Mouse (Mus musculus): ENCODE measurements around the gene Akap13.
"Not testable (repeated sequence)": the region's sequence is repeated elsewhere in the genome, so short reads cannot be mapped to it uniquely, and the experiment has no call there.

Gene Akap13

DNA sequence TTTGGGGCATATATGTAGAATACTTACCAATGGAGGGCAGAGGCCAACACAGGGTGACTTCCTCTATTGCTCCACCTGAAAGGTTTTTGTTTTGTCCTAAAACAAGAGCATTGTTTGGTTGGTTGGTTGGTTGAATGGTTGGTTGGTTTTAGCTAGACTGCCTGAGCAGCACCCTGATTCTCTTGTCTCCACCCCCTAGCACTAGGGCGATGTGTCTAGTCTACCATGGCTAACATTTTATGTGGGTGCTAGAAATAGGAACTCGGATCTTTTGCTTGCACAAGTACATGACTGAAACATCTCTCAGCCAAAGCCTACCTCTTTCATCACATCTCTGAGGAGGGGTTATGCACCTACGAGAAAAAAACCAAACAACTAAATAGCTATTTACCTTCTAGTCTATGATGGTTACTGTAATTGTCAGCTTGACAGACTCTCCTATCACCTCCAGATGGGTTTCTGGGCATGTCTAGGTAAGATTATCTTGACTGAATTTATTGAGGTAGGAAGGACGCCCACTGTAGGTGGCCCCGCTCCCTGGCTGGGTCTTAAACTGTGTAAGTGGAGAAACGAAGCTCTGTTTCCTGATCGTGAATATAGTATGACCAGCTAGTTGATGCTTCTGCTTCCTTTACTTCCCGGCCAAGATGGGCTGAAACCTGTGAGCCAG is 134.1 kb downstream of the Akap13 start:
- intact Hi-C loops (cut with DNase I) = no loop called here

- intact Hi-C loops (cut with DNase I) = no loop called here
These were observed 136.6 kb downstream of the Akap13 start for GRCm38 (mm10) chr7:75591961-75592360.

DNA sequence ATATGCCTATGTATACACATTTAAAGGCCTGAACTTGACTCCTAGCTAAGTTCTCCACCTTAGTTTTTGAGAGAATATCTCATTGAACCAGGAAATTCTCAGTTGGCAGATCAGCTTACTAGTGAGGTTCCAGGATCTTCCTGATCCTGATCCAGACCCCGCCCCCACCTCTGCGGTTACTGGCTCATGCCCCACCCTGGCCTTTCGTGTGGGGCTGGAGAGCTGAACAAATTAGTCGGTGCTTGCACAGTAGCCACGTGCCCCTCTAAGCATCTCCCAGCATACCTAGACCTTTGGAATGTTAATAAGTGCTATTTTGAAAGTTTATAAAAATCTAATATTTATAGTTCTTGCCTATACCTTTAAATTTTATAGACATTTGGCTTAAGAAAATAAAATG is 139.5 kb downstream of the Akap13 start:
- intact Hi-C loops (cut with DNase I) = no loop called here

GRCm38 (mm10) chr7:75595268-75595667 is 139.9 kb downstream of the Akap13 start:
- intact Hi-C loops (cut with DNase I) = no loop called here

- intact Hi-C loops (cut with DNase I) = no loop called here
These were observed 140.9 kb downstream of the Akap13 start for GRCm38 (mm10) chr7:75596058-75596748.

DNA sequence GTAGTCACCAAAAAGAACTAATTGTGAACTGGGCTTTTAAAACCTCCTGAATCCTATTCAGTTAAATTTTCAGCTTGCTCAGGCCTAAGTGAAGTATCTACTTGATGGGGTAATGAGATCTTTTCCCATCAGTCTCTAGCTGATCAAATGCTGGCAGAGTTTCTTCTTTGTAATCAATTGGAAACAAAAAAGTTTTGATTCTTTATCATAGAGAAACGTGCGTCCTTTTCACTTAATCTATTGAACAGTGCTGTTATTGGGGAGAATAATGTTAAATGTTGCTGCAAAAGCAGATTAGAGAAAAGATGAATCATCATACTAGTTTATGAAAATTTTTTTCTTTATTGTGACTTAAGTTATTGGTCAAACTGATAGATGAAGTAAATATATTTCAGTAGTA is 142.5 kb downstream of the Akap13 start:
- intact Hi-C loops (cut with DNase I) = no loop called here

- intact Hi-C loops (cut with DNase I) = no loop called here
These were observed 145.2 kb downstream of the Akap13 start for GRCm38 (mm10) chr7:75600360-75601075.

DNA sequence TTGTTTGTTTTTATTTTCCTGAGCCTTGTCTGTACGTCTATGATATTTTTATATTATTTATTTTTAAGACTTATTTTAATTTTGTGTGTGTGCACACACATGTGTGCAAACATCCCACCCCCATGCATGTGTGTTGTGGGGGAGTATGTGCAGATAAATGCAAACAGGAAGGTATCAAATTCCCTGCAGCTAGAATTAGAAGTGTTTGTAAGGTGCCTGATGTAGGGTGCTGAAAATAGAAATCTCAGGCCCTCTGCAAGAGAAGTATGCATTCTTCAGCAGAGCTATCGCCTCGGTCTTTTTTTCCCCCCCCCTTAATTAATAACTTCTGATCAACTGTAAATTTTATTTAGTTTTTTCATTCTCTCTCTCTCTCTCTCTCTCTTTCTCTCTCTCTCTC is 151.9 kb downstream of the Akap13 start:
- intact Hi-C loops (cut with DNase I) = no loop called here

DNA sequence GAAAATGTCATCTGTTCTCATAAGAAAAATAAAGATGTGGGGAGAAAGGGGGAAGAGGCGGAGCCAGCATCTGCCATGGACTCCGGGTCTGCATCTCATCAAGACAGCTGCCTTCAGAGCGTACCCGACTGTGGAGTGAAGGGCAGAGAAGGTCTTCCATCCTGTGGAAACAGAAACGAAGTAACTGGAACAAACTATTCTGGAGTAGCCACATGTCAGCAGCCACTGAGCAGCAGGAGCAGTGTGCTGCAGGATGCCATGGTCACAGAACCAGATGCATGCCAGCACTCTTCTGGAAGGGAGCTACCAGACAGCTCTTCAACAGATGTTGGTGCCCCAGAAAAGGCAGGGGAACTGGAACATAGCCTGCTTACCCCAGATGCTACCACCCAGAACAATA is 153.4 kb downstream of the Akap13 start:
- intact Hi-C loops (cut with DNase I) = no loop called here

GRCm38 (mm10) chr7:75609456-75610262 is 154.3 kb downstream of the Akap13 start:
- intact Hi-C loops (cut with DNase I) = no loop called here

DNA sequence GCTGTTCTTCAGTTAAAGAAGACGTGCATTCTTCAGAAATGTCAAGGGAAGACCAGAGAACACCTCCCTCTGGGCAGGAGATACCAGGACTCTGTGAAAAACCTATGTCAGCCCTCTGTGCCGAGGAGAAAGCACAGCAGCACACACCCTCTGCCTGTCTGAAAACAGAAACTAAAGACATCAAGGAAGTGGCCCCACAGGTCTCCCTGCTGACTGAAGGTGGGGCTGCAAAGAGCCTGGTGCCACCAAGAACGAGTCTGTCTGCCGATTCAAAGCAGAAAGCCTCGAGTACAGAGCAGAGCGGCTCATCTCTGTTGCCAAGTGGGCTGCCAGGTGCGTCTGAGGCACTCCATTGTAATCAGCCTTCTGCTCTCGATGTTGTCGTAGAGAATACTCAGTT is 155.1 kb downstream of the Akap13 start:
- intact Hi-C loops (cut with DNase I) = no loop called here

GRCm38 (mm10) chr7:75611261-75611950 is 156.1 kb downstream of the Akap13 start:
- intact Hi-C loops (cut with DNase I) = no loop called here

DNA sequence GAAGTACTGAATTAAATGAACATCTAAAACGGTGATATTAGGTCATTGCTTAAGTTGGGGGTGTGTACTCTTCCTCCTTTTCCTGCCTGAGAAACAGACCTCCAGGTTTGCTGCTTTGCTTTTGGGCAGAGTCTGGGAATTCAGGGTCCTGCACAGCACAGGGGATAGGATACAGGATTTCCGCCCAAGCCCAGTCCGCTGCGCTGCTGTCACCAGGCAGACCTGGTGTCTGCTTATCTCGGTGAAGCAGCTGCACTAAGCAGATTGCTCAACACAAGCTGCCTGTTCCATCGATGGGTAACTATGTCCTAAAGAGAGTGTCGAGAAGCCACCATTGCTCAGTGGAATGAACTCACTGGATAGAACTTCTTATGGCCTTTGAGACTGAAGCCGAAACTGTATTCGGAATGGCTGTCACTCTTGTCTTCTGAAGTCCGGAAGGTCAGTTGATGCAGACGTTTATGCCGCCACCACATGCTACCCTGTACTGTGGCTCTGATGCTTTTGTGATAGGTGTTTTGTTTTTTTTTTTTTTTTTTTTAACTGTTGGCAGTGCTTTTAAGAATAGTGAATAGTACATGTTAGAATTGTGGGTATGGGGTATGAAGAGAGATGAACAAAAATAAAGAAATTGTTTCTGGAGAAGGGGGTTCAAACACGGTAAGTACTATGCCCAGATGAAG is 156.8 kb downstream of the Akap13 start:
- intact Hi-C loops (cut with DNase I) = no loop called here

- intact Hi-C loops (cut with DNase I) = no loop called here
These were observed 157.3 kb downstream of the Akap13 start for GRCm38 (mm10) chr7:75612683-75613053.

DNA sequence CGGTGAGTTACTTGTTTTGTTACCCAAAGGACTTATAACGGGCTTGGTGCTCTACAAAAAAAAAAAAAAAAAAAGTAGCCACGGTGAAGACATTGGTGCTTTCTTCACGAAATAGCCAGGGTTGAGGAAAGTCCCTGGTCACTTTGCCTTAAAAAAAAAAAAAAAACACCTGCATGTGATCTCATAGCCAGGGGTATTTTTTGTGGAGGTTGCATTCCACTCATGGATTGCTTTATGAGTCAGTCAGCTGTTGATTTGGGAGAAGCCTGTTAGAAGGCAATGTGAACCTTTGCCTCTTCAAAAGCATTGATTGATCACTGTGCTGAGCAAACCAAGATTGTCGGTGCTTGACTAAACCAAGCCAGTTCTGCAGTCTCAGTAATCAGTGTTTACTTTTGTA is 157.9 kb downstream of the Akap13 start:
- intact Hi-C loops (cut with DNase I) = no loop called here

DNA sequence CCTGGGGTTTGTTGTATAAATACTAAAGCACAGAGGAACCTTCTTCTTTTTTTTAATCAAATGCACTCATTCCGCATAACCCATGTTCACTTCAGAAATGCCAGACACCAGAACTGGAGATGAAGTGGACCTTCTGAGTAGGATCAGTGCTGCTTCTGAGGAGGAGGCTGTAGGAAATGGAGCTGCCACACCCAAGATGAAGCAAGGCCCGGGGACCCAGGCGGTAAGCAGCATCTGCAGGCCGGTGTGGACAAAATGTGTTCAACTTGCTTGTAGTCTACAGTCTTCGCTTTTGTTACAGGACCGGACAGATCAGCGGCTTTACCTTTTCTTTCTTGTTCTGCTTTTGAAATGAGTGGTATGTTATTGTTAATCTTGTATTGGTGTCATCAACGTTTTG is 159.5 kb downstream of the Akap13 start:
- intact Hi-C loops (cut with DNase I) = no loop called here

- intact Hi-C loops (cut with DNase I) = not testable (repeated sequence)
These were observed 161.9 kb downstream of the Akap13 start for GRCm38 (mm10) chr7:75617246-75617645.

DNA sequence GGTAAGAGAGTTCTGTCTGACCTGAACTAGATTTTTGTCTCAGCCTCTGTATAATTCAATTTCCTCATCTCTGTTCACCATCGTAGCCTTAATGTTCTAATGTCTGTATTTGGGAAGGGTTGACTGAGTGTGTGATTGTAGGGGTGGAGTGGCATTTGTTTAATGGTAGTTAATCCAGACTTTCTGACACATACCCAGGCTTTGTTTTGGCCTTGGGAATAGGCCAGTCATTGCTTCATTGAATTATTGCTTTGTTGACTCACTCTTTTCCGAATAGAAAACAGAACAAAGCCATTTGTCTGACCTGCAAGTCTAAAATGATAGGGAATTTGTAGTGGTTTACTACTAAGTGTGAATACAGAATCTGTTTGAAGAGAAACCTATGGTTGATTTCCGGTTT is 163.4 kb downstream of the Akap13 start:
- intact Hi-C loops (cut with DNase I) = no loop called here

DNA sequence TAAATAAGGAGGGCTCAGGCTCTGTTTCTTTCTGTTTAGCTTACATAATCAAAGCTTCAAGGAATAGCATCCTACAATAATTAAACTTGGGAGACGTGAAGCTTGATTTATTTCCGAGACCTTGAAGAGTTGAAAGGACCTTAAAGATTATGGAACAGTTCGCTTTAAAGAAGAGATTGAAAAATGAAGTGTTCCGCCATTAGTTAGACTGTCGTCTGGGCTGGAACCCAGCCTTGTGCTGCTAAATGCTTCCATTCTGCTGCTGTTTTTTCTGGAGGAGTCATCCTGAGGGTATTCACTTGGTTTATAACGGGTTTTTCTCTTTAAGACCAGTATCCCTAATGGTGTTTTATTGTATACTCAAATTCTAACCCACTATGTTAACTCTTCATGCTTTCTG is 164.5 kb downstream of the Akap13 start:
- intact Hi-C loops (cut with DNase I) = no loop called here

GRCm38 (mm10) chr7:75620395-75620960 is 165.1 kb downstream of the Akap13 start:
- intact Hi-C loops (cut with DNase I) = no loop called here
